Mouse (Mus musculus) spleen, postnatal 4 days (tissue): Measurements from ENCODE around the gene Bub1b.
A peak's percentile ranks its signal among the peaks of the same experiment; 100 is the strongest.
"Not testable (repeated sequence)": the region's sequence is repeated elsewhere in the genome, so short reads cannot be mapped to it uniquely, and the experiment has no call there.

Source experiments
- DNase-seq, 2 experiments: peaks; one replicate each; pipeline ENCODE4 v3.0.0; 2022; ENCODE audit warnings: low spot score in 2 of 2

The Bub1b gene

GRCm38 (mm10) chr2:118618013-118618412 is 20.0 kb downstream of the Bub1b start:
- no peak for DNase-seq

- no peak for DNase-seq
Measured at GRCm38 (mm10) chr2:118620101-118620500, 22.1 kb downstream of the Bub1b start.

- DNase-seq, result no peak
Measured at GRCm38 (mm10) chr2:118620608-118621007, 22.6 kb downstream of the Bub1b start.

GRCm38 (mm10) chr2:118629276-118629675 is 31.3 kb downstream of the Bub1b start:
- DNase-seq, result no peak

- no peak for DNase-seq
Measured at GRCm38 (mm10) chr2:118633441-118633840, 35.4 kb downstream of the Bub1b start.

GRCm38 (mm10) chr2:118637258-118637657 is 39.2 kb downstream of the Bub1b start:
- no peak for DNase-seq

- DNase-seq, result peak; percentile 74 to 91
Measured at GRCm38 (mm10) chr2:118637888-118638526, 40.0 kb downstream of the Bub1b start.

- peak in 1 of 2 experiments; percentile 16 for DNase-seq
Measured at GRCm38 (mm10) chr2:118638686-118639085, 40.7 kb downstream of the Bub1b start.

GRCm38 (mm10) chr2:118641147-118641546 is 43.1 kb downstream of the Bub1b start:
- no peak for DNase-seq

- DNase-seq, result no peak
Measured at GRCm38 (mm10) chr2:118642431-118642830, 44.4 kb downstream of the Bub1b start.

- DNase-seq, result no peak
Measured at GRCm38 (mm10) chr2:118642942-118643341, 44.9 kb downstream of the Bub1b start.

GRCm38 (mm10) chr2:118646665-118647064 is 48.7 kb downstream of the Bub1b start:
- DNase-seq, result no peak

- not testable (repeated sequence) for DNase-seq
Measured at GRCm38 (mm10) chr2:118650697-118651096, 52.7 kb downstream of the Bub1b start.

GRCm38 (mm10) chr2:118656688-118657281 is 58.8 kb downstream of the Bub1b start:
- no peak for DNase-seq

GRCm38 (mm10) chr2:118658457-118658856 is 60.4 kb downstream of the Bub1b start:
- DNase-seq, result peak; percentile 81 to 82

GRCm38 (mm10) chr2:118659077-118659476 is 61.1 kb downstream of the Bub1b start:
- DNase-seq, result peak; percentile 74 to 75

GRCm38 (mm10) chr2:118659493-118659892 is 61.5 kb downstream of the Bub1b start:
- DNase-seq, result no peak

GRCm38 (mm10) chr2:118659998-118660452 is 62.0 kb downstream of the Bub1b start:
- DNase-seq, result peak; percentile 66 to 79

GRCm38 (mm10) chr2:118661891-118662290 is 63.9 kb downstream of the Bub1b start:
- DNase-seq, result no peak

- DNase-seq, result peak in 1 of 2 experiments; percentile 27
Measured at GRCm38 (mm10) chr2:118662902-118663803, 65.1 kb downstream of the Bub1b start, which contains the start of gene Pak6. TSS of gene Pak6 (plus strand) at chr2:118663303.

- DNase-seq, result no peak
Measured at GRCm38 (mm10) chr2:118663804-118664766, 66.1 kb downstream of the Bub1b start.
